Mouse (Mus musculus): ENCODE results near the gene Cuedc1.

Cuedc1 gene

GRCm38 (mm10) chr11:88241468-88242301 lies 143.8 kb downstream of the Cuedc1 start:
- no peak for DNase-seq (ENCODE audit: low spot score)

Data from ovary, postnatal 36 days (tissue).